Mouse (Mus musculus): ENCODE results near the gene Evx2. TPM values are rescaled to one million over a fixed set of nuclear protein-coding genes. Genes with fewer than 3 reads are reported as not detected.

Evx2 gene
- polyA plus RNA-seq, 1 experiment from 2014 or later: 0.47 TPM

GRCm38 (mm10) chr2:74661685-74662084 is 2.3 kb upstream of the Evx2 start:
- WGBS: 1% methylated on average over 14 of the region's 14 CpGs
- peak; percentile 82 for DNase-seq (ENCODE audit: low spot score)
- no peaks in the 10 kb centered on the region for H3K9me3 ChIP-seq
- H3K27me3 ChIP-seq (ENCODE audit: insufficient read depth, poor library complexity, severe bottlenecking): peaks cover 100% of the 10 kb centered on the region
- no peaks in the 10 kb centered on the region for H3K36me3 ChIP-seq
- no peak overlapping the region; the same call in 1 of the 2 replicates for H3K4me3 ChIP-seq
- H3K27ac ChIP-seq: no peak overlapping the region
- peaks cover 15% of the 10 kb centered on the region; the same call in 1 of the 2 replicates for H3K4me1 ChIP-seq (replicated peaks)

GRCm38 (mm10) chr2:74660421-74661375 is 1.3 kb upstream of the Evx2 start:
- WGBS: 4% methylated on average over 30 of the region's 30 CpGs
- DNase-seq (ENCODE audit: low spot score): peak; percentile 47
- Histone ChIP-seq H3K4me1 (replicated peaks) (peaks cover 21% of the 10 kb centered on the region), H3K4me3 (0 out of 2 replicates have a peak overlapping the region, but pooled peaks have one; percentile 5), H3K9me3 (no peaks in the 10 kb centered on the region), H3K27me3 (ENCODE audit: insufficient read depth, poor library complexity, severe bottlenecking) (peaks cover 100% of the 10 kb centered on the region), H3K36me3 (no peaks in the 10 kb centered on the region), H3K27ac (no peak overlapping the region)

- Histone ChIP-seq H3K4me1 (replicated peaks) (peaks cover 26% of the 10 kb centered on the region), H3K36me3 (no peaks in the 10 kb centered on the region), H3K4me3 (peak overlapping the region; percentile 30; the same call in 1 of the 2 replicates), H3K9me3 (no peaks in the 10 kb centered on the region), H3K27me3 (ENCODE audit: insufficient read depth, poor library complexity, severe bottlenecking) (peaks cover 100% of the 10 kb centered on the region), H3K27ac (peak overlapping the region; percentile 54; the same call in 1 of the 2 replicates)
- DNase-seq (ENCODE audit: low spot score): peak; percentile 68
- WGBS: under 1% methylated on average over 47 of the region's 47 CpGs
Observed at GRCm38 (mm10) chr2:74658667-74659371, 538 bp downstream of the Evx2 start.

GRCm38 (mm10) chr2:74658024-74658666 is 1.2 kb downstream of the Evx2 start:
- Histone ChIP-seq H3K27me3 (ENCODE audit: insufficient read depth, poor library complexity, severe bottlenecking) (peaks cover 100% of the 10 kb centered on the region), H3K9me3 (no peaks in the 10 kb centered on the region), H3K36me3 (no peaks in the 10 kb centered on the region), H3K27ac (peak overlapping the region; percentile 54; the same call in 1 of the 2 replicates), H3K4me1 (replicated peaks) (peaks cover 26% of the 10 kb centered on the region), H3K4me3 (peak overlapping the region; percentile 38)
- DNase-seq (ENCODE audit: low spot score): no peak
- 1% methylated on average over 15 of the region's 15 CpGs for WGBS

GRCm38 (mm10) chr2:74657251-74658023 is 1.9 kb downstream of the Evx2 start:
- no peaks in the 10 kb centered on the region for H3K9me3 ChIP-seq
- peak; percentile 68 for DNase-seq (ENCODE audit: low spot score)
- peak overlapping the region; percentile 23; the same call in 1 of the 2 replicates for H3K27ac ChIP-seq
- WGBS: 4% methylated on average over 62 of the region's 62 CpGs
- no peaks in the 10 kb centered on the region for H3K36me3 ChIP-seq
- peak overlapping the region; percentile 38 for H3K4me3 ChIP-seq
- H3K27me3 ChIP-seq (ENCODE audit: insufficient read depth, poor library complexity, severe bottlenecking): peaks cover 100% of the 10 kb centered on the region
- peaks cover 26% of the 10 kb centered on the region for H3K4me1 ChIP-seq (replicated peaks)

- peaks cover 25% of the 10 kb centered on the region for H3K4me1 ChIP-seq (replicated peaks)
- no peaks in the 10 kb centered on the region for H3K36me3 ChIP-seq
- peak; percentile 35 for DNase-seq (ENCODE audit: low spot score)
- no peak overlapping the region for H3K4me3 ChIP-seq
- peaks cover 100% of the 10 kb centered on the region for H3K27me3 ChIP-seq (ENCODE audit: insufficient read depth, poor library complexity, severe bottlenecking)
- H3K9me3 ChIP-seq: no peaks in the 10 kb centered on the region
- 4% methylated on average over 4 of the region's 4 CpGs for WGBS
- H3K27ac ChIP-seq: no peak overlapping the region
Observed at GRCm38 (mm10) chr2:74656632-74657021, 2.7 kb downstream of the Evx2 start.

GRCm38 (mm10) chr2:74655821-74656631 is 3.3 kb downstream of the Evx2 start:
- peaks cover 22% of the 10 kb centered on the region for H3K4me1 ChIP-seq (replicated peaks)
- peak overlapping the region; percentile 45 for H3K4me3 ChIP-seq
- no peaks in the 10 kb centered on the region for H3K36me3 ChIP-seq
- 0 out of 2 replicates have a peak overlapping the region, but pooled peaks have one; percentile 16 for H3K27ac ChIP-seq
- DNase-seq (ENCODE audit: low spot score): peak; percentile 66
- no peaks in the 10 kb centered on the region for H3K9me3 ChIP-seq
- H3K27me3 ChIP-seq (ENCODE audit: insufficient read depth, poor library complexity, severe bottlenecking): peaks cover 100% of the 10 kb centered on the region
- under 1% methylated on average over 68 of the region's 69 CpGs for WGBS

GRCm38 (mm10) chr2:74655420-74655781 is 4.0 kb downstream of the Evx2 start:
- H3K4me3 ChIP-seq: peak overlapping the region; percentile 45
- H3K4me1 ChIP-seq (replicated peaks): peaks cover 19% of the 10 kb centered on the region
- 0 out of 2 replicates have a peak overlapping the region, but pooled peaks have one; percentile 16 for H3K27ac ChIP-seq
- H3K27me3 ChIP-seq (ENCODE audit: insufficient read depth, poor library complexity, severe bottlenecking): peaks cover 100% of the 10 kb centered on the region
- no peaks in the 10 kb centered on the region for H3K36me3 ChIP-seq
- DNase-seq (ENCODE audit: low spot score): no peak
- WGBS: under 1% methylated on average over 47 of the region's 47 CpGs
- H3K9me3 ChIP-seq: no peaks in the 10 kb centered on the region

- peak overlapping the region; percentile 45; the same call in 1 of the 2 replicates for H3K4me3 ChIP-seq
- peaks cover 19% of the 10 kb centered on the region for H3K4me1 ChIP-seq (replicated peaks)
- peak; percentile 32 for DNase-seq (ENCODE audit: low spot score)
Observed at GRCm38 (mm10) chr2:74654743-74655419, 4.5 kb downstream of the Evx2 start.

GRCm38 (mm10) chr2:74653781-74654535 is 5.4 kb downstream of the Evx2 start:
- peaks cover 19% of the 10 kb centered on the region for H3K4me1 ChIP-seq (replicated peaks)
- peak; percentile 29 for DNase-seq (ENCODE audit: low spot score)
- no peak overlapping the region for H3K27ac ChIP-seq
- peaks cover 100% of the 10 kb centered on the region for H3K27me3 ChIP-seq (ENCODE audit: insufficient read depth, poor library complexity, severe bottlenecking)
- WGBS: 13% methylated on average over 17 of the region's 17 CpGs
- H3K9me3 ChIP-seq: no peaks in the 10 kb centered on the region
- H3K4me3 ChIP-seq: no peak overlapping the region
- H3K36me3 ChIP-seq: no peaks in the 10 kb centered on the region

More at GRCm38 (mm10) chr2:74654743-74655419, 4.5 kb downstream of the Evx2 start:
- 6% methylated on average over 20 of the region's 20 CpGs for WGBS
- H3K27me3 ChIP-seq (ENCODE audit: insufficient read depth, poor library complexity, severe bottlenecking): peaks cover 100% of the 10 kb centered on the region
- no peaks in the 10 kb centered on the region for H3K36me3 ChIP-seq
- H3K27ac ChIP-seq: no peak overlapping the region
- H3K9me3 ChIP-seq: no peaks in the 10 kb centered on the region

Measured in hindbrain, embryonic 10.5 days (tissue).